Mouse (Mus musculus) CD8-positive naive resting alpha-beta T cell, adult 2 months (primary cell): Measurements from ENCODE around the gene Fscn2.

Experiments used
- DNase-seq, 2 experiments: peaks; one replicate each; pipeline ENCODE4 v3.0.0; 2022; ENCODE audit warnings: low read depth in 2 of 2, low spot score in 2 of 2

The Fscn2 gene

GRCm38 (mm10) chr11:120361295-120361694 lies at the start of gene Fscn2:
Fscn2 (plus strand) TSS chr11:120361534.
- DNase-seq = no peak

DNA sequence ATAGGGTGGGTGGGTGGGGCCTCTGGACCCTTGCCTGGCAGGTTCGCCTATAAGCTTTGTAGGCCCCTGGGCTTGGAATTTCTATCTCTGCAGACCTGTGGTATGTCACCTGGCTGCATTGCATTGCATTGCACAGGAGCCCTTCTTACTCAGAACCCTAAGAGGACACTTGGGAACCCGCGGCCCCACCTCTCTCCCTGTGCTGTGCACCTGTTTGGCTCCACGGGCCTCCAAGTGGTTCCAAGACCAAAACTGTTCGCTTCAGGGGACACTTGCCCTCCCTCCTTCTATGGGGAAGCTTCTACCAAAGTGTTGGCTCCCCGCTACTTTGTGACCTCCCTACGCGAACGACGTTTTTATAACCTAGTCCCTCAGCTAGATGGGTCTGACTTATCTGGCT lies 49.8 kb upstream of the Fscn2 start:
- no peak for DNase-seq

- DNase-seq = no peak
Measured at GRCm38 (mm10) chr11:120312069-120312468, 49.3 kb upstream of the Fscn2 start.

DNA sequence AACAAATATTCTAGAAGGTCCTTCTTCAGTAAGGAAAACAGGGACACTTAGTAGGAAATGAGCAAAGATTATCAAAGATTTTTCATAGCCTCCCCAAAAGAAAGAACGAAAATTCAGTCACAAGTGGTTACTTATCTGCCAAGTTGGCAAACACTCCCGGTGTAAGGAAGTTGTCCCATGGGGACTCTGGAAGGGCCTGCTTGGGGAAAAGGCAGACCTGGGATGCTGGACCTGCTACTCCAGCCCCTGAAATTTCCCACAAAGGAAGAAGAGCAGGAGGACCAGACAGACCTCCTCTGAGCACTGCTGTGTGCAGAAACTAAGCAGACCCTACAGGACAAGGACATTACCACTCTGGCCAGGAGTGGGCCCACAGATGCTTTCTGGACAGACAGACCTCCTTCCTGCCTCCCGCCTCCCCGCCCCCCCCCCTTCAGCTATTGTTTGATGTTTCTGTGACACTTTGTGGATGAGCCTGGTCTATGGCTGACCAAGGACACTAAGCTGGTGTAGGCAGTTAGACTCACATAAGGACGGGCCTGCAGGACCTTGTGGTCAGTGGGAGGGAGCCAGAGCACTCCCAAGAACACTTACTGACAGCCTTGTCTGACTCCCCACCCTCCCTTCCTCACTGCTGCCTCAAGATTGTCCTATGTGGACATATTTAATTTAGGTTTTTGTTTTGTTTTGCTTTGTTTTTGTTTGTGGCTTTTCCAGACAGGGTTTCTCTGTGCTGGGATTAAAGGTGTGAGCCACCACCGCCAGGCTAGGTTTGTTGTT lies 47.2 kb upstream of the Fscn2 start:
- DNase-seq = no peak

- no peak for DNase-seq
Measured at GRCm38 (mm10) chr11:120314721-120315415, 46.5 kb upstream of the Fscn2 start.

- no peak for DNase-seq
Measured at GRCm38 (mm10) chr11:120315416-120315761, 45.9 kb upstream of the Fscn2 start.

DNA sequence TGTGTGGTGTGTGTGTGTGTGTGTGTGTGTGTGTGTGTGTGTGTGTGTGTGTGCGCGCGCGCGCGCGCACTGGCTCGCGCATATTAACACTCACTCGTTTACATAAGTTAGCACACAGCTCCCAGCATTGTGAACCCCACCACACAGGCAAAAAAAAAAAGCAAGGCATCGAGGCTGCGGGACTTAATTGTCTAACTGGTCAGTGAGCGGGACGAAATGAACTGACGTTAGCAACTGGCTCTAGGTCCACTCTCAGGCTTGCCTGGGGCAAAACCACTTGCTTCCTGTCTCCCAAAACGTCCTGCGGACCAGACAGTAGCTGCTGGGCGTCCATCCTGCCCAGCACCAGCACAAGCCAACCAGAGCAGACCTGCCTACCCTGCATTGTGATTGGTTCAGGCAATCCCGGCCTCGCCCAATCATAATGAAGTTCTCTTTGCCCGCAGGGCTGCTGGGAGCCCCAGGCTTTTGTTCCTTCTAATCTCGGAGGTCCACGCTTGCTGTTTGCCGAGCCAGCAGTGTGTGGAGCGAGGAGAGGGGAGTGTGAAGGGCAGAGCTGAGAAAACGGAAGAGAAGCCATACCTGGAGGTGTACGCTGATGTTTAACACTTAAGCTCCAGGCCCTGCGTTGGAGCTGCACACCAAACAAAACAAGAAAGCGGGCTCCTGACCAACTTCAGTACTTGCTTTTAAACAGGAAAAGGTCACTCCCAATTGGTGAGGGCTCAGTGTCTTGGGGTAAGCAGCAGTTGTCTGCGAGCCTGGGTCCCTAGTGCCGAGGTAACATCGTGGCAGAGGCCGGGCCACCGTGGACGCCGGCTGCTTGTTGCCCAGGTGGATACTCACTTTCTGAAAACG lies 45.3 kb upstream of the Fscn2 start:
- peak; percentile 66 to 70 for DNase-seq

DNA sequence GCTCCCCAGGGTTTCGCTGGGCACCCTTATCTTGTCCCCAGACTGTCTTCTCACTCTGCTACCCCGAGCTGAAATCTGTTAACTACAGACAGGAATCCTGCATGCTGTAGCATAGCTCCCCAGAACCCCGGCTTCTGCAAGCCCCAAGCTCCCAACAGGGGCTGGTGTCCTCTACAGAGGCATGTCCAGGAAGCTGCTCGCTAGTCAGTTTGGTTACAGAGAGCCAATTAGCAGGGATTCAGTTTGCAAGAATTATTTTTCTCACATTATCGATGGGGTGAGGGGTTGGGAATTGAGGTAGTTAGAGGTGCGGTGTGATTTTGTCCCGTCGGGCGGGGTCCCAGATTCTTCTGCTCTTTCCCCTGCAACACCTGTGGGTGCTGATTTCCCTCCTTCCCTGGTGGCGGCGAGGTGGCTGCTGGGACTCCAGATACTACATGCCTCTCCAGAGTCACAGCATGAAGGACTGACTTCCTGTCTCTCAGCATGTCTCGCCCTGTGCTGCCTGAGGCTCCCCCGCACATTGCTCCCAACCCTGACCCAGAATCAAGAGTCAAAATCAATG lies 44.6 kb upstream of the Fscn2 start:
- no peak for DNase-seq

DNA sequence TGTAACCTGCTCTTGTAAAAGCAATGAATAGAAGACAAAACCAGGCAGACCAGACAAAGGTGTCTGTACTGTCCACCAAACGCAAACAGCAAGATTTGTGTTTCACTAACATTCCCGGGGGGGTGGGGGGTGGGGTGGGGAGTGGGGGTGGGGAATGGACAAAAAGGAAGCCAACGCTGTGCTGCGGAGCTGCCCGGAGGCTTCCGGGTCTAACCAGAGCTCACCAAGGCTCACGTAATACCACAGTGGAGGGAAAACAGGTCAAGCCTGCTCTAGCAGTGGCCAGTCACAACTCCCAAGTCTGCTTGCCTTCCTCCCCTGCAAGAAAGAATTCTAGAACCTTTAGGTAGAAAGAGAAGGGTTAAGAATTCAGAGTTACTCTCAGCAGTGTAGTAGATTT lies 43.9 kb upstream of the Fscn2 start:
- no peak for DNase-seq

- DNase-seq = no peak
Measured at GRCm38 (mm10) chr11:120319310-120319709, 42.0 kb upstream of the Fscn2 start.

DNA sequence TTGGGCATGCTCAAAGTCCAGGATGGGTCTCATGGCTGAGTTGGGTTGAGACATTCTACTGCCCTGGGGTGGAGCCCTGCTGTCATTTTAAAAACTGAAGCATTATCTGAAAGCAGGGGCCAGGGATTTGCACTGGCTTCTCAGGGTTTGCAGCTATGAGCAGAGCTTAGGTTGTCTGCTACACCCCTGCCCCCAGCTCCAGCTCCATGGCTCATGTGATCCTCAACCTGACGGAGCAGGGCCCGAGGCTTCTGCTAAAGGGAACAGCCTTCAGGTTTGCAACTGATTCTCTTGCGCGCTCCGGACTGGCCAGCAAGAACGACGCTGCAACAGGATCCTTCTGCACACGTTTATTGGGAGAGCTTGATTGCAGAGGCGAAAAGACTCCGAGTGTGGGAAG lies 41.2 kb upstream of the Fscn2 start:
- no peak for DNase-seq

DNA sequence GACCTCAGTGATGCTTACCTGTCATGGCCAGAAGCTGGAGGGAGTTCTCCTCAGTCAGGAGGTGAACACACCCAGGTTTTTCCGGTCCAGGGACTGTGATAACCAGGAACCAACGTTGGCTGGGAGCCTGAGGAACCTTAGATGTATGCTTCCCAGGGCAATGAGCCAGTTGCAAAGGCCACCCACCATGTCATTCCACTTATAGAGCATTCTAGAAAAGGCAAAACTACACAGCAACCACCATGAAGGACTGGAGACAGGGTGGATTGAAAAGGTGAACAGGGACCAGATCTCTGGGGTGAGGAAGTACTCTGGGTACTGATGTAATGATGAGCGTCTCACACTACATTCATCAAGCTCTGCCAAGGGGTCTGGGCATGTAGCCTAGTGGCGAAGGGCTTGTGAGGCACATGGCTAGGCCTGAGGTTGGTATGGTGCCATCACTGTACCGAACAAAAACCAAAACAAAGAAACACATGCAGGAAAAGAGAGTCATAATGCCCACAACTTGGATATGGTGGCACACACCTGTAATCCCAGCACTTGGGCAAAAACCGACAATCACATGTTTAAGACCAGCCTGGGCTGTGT lies 25.8 kb upstream of the Fscn2 start:
- DNase-seq = no peak

GRCm38 (mm10) chr11:120337447-120337846 lies 23.9 kb upstream of the Fscn2 start:
- no peak for DNase-seq

- no peak for DNase-seq
Measured at GRCm38 (mm10) chr11:120338786-120339185, 22.5 kb upstream of the Fscn2 start.

- DNase-seq = no peak
Measured at GRCm38 (mm10) chr11:120339978-120340513, 21.3 kb upstream of the Fscn2 start.

- DNase-seq = no peak
Measured at GRCm38 (mm10) chr11:120341661-120342060, 19.7 kb upstream of the Fscn2 start.

DNA sequence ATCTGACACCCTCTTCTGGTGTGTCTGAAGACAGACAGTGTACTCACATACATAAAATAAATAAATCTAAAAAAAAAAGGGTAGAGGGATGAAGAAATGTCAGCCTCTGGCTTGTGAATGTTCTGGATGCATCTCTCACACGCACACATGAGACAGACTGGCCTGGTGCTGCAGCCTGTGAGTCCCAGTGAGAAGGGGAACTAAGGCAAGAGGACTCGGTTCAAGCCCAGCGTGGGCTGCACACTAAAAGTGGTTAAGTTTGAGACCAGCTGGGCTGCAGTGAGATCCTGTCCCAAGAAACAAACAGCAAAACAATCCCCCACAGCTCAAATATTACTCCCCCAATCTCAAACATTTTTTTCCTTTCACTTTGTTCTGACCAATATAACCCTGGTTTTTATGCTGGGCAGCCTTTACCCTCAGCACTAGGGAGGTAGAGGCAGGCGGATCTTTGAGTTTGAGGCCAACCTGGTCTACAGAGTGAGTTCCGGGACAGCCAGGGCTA lies 18.6 kb upstream of the Fscn2 start:
- no peak for DNase-seq

GRCm38 (mm10) chr11:120343519-120344309 lies 17.6 kb upstream of the Fscn2 start:
- DNase-seq = no peak

DNA sequence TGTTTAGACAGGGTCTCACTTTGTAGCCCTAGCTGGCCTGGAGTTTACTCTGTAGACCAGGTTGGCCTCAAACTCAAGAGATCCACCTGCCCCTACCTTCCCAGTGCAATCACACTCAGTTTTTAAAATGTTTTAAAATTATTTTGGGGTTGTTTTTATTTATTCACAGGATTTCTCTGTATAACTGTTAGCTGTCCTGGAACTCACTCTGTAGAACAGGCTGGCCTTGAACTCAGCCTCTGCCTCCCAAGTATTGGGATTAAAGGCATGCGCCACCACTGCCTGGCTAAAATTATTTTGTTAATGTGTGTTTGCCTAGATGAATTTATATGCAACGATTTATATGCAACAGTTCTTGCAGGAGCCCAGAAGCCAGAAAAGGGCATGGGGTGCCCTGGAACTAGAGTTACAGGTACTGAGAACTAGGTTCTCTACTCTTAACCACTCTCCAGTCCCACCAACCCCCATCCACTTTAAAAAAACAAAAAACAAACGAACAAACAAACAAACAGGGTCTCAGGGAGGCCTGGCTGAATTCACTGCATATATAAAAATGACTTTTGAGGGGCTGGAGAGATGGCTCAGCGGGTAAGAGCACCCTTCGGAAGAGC lies 16.9 kb upstream of the Fscn2 start:
- no peak for DNase-seq
